Mouse (Mus musculus): ENCODE results near the gene Slc13a2.

- TF ChIP-seq POLR2A (IDR thresholded peaks at IDR 0.05; ENCODE audit: low read depth, low read length) = no peak
- no peak for TF ChIP-seq CTCF (conservative IDR thresholded peaks at IDR 0.05; ENCODE audit: insufficient read depth, insufficient read length, low read depth, low read length)
These were observed 12.0 kb upstream of the Slc13a2 start for GRCm38 (mm10) chr11:78434052-78434451.
